ENCODE assay signal across 23 mouse cellular contexts in genomic region chr8:117265079-117265478, GRCm38 (mm10). TPM values are rescaled to one million over a fixed set of nuclear protein-coding genes. Genes with fewer than 3 reads are reported as not detected.
DNase-seq lines count a peak whose midpoint lies in the region; ATAC-seq and TF ChIP-seq lines count a peak whose summit lies in the region.
"Had no signal": no experiment of that assay in that cellular context is flagged by ENCODE, and none has a peak within 500 bp of the region (broad histone marks: within the 10 kb centered on the region; RNA-seq: fewer than 3 reads in every experiment).

No protein-coding gene starts in this region.

- peaks cover 2% of the 10 kb centered on the region for H3K79me2 ChIP-seq in heart, adult 2 months (replicated peaks; ENCODE audit: control insufficient read depth, insufficient read depth, low read length)

- TF ChIP-seq POLR2A in heart, adult 2 months (IDR thresholded peaks at IDR 0.05; ENCODE audit: insufficient read depth, low read depth, low read length): no peak

- H3K36me3 ChIP-seq in heart, adult 2 months (ENCODE audit: control insufficient read depth, insufficient read depth, low read length): no peaks in the 10 kb centered on the region
- no peaks in the 10 kb centered on the region for H3K36me3 ChIP-seq in heart, embryonic 11.5 days (ENCODE audit: control insufficient read depth, insufficient read depth, low read length)
- no peaks in the 10 kb centered on the region for H3K36me3 ChIP-seq in stomach, embryonic 15.5 days
- H3K36me3 ChIP-seq in lung, postnatal 0 days (ENCODE audit: insufficient read depth, low read length): no peaks in the 10 kb centered on the region
- H3K36me3 ChIP-seq: heart, embryonic 13.5 days had no signal

- no peak for DNase-seq in heart, adult 2 months
- DNase-seq in urinary bladder, postnatal 14 days (ENCODE audit: low spot score): peak; percentile 20
- no peak for DNase-seq in urinary bladder, postnatal 25 days (ENCODE audit: low spot score)
- no peak for DNase-seq in kidney, adult 18-20 months
- DNase-seq in frontal cortex, adult 2 months (ENCODE audit: extremely low spot score in 1 of 2, low spot score in 1 of 2): no peak
- DNase-seq in lung, postnatal 0 days (ENCODE audit: low spot score): no peak
- DNase-seq: adrenal gland, adult 8-10 months; adrenal gland, postnatal 25 days; cerebellum, adult 18-20 months; cerebellum, adult 9-10 months; gastrocnemius, adult 2 months; gastrocnemius, postnatal 14 days; heart, adult 11 months; heart, postnatal 14 days; heart, postnatal 4 days had no signal

- no peaks in the 10 kb centered on the region for H3K9me3 ChIP-seq in heart, embryonic 11.5 days (replicated peaks; ENCODE audit: control insufficient read depth, low read length)
- H3K9me3 ChIP-seq in stomach, embryonic 15.5 days: no peaks in the 10 kb centered on the region
- no peaks in the 10 kb centered on the region for H3K9me3 ChIP-seq in lung, postnatal 0 days (ENCODE audit: low read length)
- H3K9me3 ChIP-seq: forebrain, embryonic 10.5 days; forebrain, embryonic 13.5 days; heart, embryonic 13.5 days had no signal

- no peak overlapping the region for H3K9ac ChIP-seq in heart, adult 2 months (ENCODE audit: low read depth, low read length)
- H3K9ac ChIP-seq in heart, embryonic 11.5 days (ENCODE audit: low read depth, low read length): no peak overlapping the region
- H3K9ac ChIP-seq in stomach, embryonic 15.5 days: no peak overlapping the region
- H3K9ac ChIP-seq in lung, postnatal 0 days (replicated peaks; ENCODE audit: low read depth): no peak overlapping the region
- H3K9ac ChIP-seq: forebrain, embryonic 13.5 days; heart, embryonic 13.5 days; hindbrain, embryonic 14.5 days had no signal

- peaks cover 16% of the 10 kb centered on the region for H3K4me1 ChIP-seq in heart, adult 2 months (ENCODE audit: control insufficient read depth, insufficient read depth, low read length)
- peaks cover 35% of the 10 kb centered on the region for H3K4me1 ChIP-seq in heart, embryonic 11.5 days (ENCODE audit: control insufficient read depth, insufficient read depth, low read length)
- H3K4me1 ChIP-seq in stomach, embryonic 15.5 days: peaks cover 26% of the 10 kb centered on the region
- H3K4me1 ChIP-seq in lung, postnatal 0 days (ENCODE audit: insufficient read depth, low read depth, low read length): peaks cover 30% of the 10 kb centered on the region; the same call in 1 of the 2 replicates

- no peak for TF ChIP-seq CTCF in heart, adult 2 months (IDR thresholded peaks at IDR 0.05)
- TF ChIP-seq CTCF in lung, postnatal 0 days (IDR thresholded peaks at IDR 0.05): no peak

- 0 out of 2 replicates have a peak, but pooled peaks have one; percentile 11 for TF ChIP-seq EP300 in heart, adult 2 months (IDR thresholded peaks at IDR 0.05; ENCODE audit: insufficient read depth, low read depth, low read length)
- no peak for TF ChIP-seq EP300 in lung, postnatal 0 days (IDR thresholded peaks at IDR 0.05)

- H3K27ac ChIP-seq in heart, adult 2 months: no peak overlapping the region
- H3K27ac ChIP-seq in heart, embryonic 11.5 days (ENCODE audit: low read depth, low read length): no peak overlapping the region
- peak overlapping the region; percentile 57; the same call in 1 of the 2 replicates for H3K27ac ChIP-seq in stomach, embryonic 15.5 days
- no peak overlapping the region for H3K27ac ChIP-seq in lung, postnatal 0 days (ENCODE audit: low read length)
- H3K27ac ChIP-seq: forebrain, embryonic 10.5 days; forebrain, embryonic 13.5 days; gastrocnemius, adult 2 months; heart, embryonic 13.5 days; hindbrain, embryonic 14.5 days had no signal

- intact Hi-C loops in heart, adult 2 months (cut with DNase I): no loop called here

- no peak overlapping the region for H3K4me2 ChIP-seq in heart, embryonic 11.5 days
- H3K4me2 ChIP-seq in stomach, embryonic 15.5 days: no peak overlapping the region
- no peak overlapping the region for H3K4me2 ChIP-seq in lung, postnatal 0 days (replicated peaks; ENCODE audit: low read depth, low read length)
- H3K4me2 ChIP-seq: forebrain, embryonic 13.5 days; heart, embryonic 13.5 days; hindbrain, embryonic 14.5 days had no signal

- 54% methylated on average over 5 of the region's 5 CpGs for WGBS in heart, adult 2 months
- 89% methylated on average over 5 of the region's 5 CpGs for WGBS in heart, embryonic 11.5 days (ENCODE audit: insufficient replicate concordance)
- WGBS in stomach, embryonic 15.5 days: 71% methylated on average over 5 of the region's 5 CpGs
- WGBS in lung, postnatal 0 days: 69% methylated on average over 5 of the region's 5 CpGs

- H3K4me3 ChIP-seq in heart, adult 2 months: no peak overlapping the region
- H3K4me3 ChIP-seq in heart, embryonic 11.5 days (ENCODE audit: low read depth, low read length): no peak overlapping the region
- H3K4me3 ChIP-seq in stomach, embryonic 15.5 days (replicated peaks): no peak overlapping the region
- H3K4me3 ChIP-seq in lung, postnatal 0 days (ENCODE audit: low read depth, low read length): no peak overlapping the region
- H3K4me3 ChIP-seq: forebrain, embryonic 10.5 days; forebrain, embryonic 13.5 days; gastrocnemius, adult 2 months; heart, embryonic 13.5 days had no signal

- no peak for ATAC-seq in heart, embryonic 11.5 days (replicated peaks; ENCODE audit: insufficient number of reproducible peaks, low FRiP score, low TSS enrichment)
- ATAC-seq in stomach, embryonic 15.5 days (ENCODE audit: insufficient read depth, low FRiP score, low read depth): no peak
- no peak for ATAC-seq in lung, postnatal 0 days
- ATAC-seq: activated CD4-positive, CD25-positive, alpha-beta regulatory T cell, adult 4 months; forebrain, embryonic 13.5 days; forebrain, embryonic 16.5 days had no signal

- no peaks in the 10 kb centered on the region for H3K27me3 ChIP-seq in heart, adult 2 months (ENCODE audit: control insufficient read depth, insufficient read depth, low read length)
- H3K27me3 ChIP-seq in heart, embryonic 11.5 days (ENCODE audit: control insufficient read depth, insufficient read depth, low read length): no peaks in the 10 kb centered on the region
- H3K27me3 ChIP-seq in stomach, embryonic 15.5 days (replicated peaks): no peaks in the 10 kb centered on the region
- H3K27me3 ChIP-seq in lung, postnatal 0 days (replicated peaks; ENCODE audit: insufficient read depth, low read length): no peaks in the 10 kb centered on the region
- H3K27me3 ChIP-seq: forebrain, embryonic 13.5 days; heart, embryonic 13.5 days had no signal

RNA-seq across cellular contexts. Expression of gene Cmip, which starts 8.2 kb away (rescaled TPM):
- total RNA-seq in heart, adult 2 months (2021): 10 to 100 TPM; 20.1 to 20.8 TPM
- polyA plus RNA-seq in heart, adult 2 months (2012; rRNA removed): 11.8 and 13.6 TPM in 2 replicates
- 8.6 and 9.2 TPM in 2 replicates for polyA plus RNA-seq in heart, embryonic 11.5 days (2014; fragmentation: Nextera tagmentation; extraction: Ambion mirVana)
- 31.8 and 32.1 TPM in 2 replicates for polyA plus RNA-seq in stomach, embryonic 15.5 days (2015; fragmentation: Nextera tagmentation; extraction: Ambion mirVana)
- polyA plus RNA-seq in frontal cortex, adult 2 months (2012; rRNA removed): 140 and 159 TPM in 2 replicates
- 27.6 and 29.6 TPM in 2 replicates for polyA plus RNA-seq in lung, postnatal 0 days (2015; fragmentation: Nextera tagmentation; extraction: Ambion mirVana)
